Mouse (Mus musculus): ENCODE measurements at regions not wholly inside any gene's neighbourhood (a gene's known extent, or its start where the extent isn't known, plus 50 kb on each side); places are given as distances from the start of the nearest gene placed in this dataset.

DNA sequence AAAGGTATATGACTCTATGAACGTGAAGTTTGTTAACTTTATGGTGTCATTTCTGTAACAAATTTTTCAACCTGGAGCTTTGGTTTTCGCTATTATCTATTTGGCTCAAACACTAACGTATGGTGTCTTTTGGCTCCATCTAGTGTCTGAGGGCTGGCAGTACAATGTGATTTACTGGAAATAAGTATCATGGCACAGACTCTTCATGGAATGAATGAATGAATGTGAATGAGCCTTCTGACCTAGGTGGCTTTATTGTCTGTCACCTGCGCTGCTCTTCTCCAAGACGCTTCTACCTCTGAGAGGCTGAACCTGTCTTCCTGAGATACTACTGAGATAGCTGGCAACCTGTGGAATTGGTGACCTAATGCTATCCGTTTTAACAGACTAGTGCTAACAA, 87.1 kb downstream of the Gm9733 start:
- no peak overlapping the region for H3K4me3 ChIP-seq
- no peak overlapping the region for H3K27ac ChIP-seq
- no peaks in the 10 kb centered on the region for H3K4me1 ChIP-seq
- no peaks in the 10 kb centered on the region for H3K9me3 ChIP-seq
- 24% methylated on average over 6 of the region's 6 CpGs for WGBS
- DNase-seq (ENCODE audit: low spot score): no peak
- no peaks in the 10 kb centered on the region for H3K27me3 ChIP-seq (ENCODE audit: insufficient read depth, poor library complexity, severe bottlenecking)
- no peaks in the 10 kb centered on the region for H3K36me3 ChIP-seq
